Mouse (Mus musculus) kidney, embryonic 16.5 days (tissue): ENCODE measurements around the gene Crtc3. TPM values are rescaled to one million over a fixed set of nuclear protein-coding genes. Genes with fewer than 3 reads are reported as not detected.

Experiments used
- ATAC-seq: fragments of 200-750 bp; cut with Nextera tagmentation; 2 replicates; pipeline ENCODE4 v1.8.0; 2017; ENCODE audit warnings: moderate TSS enrichment; ENCODE audit not compliant: low FRiP score, low TSS enrichment
- H3K27ac ChIP-seq: fragments of 300-500 bp; sonication (generic); 2 replicates; pipeline ENCODE4 v1.5.1; 2014; ENCODE audit warnings: low read length
- H3K27me3 ChIP-seq: fragments of 300-500 bp; sonication (generic); 2 replicates; pipeline ENCODE4 v1.6.1; 2014; ENCODE audit warnings: low read length, control low read depth, mixed read lengths; ENCODE audit not compliant: insufficient read depth
- H3K36me3 ChIP-seq: fragments of 300-500 bp; sonication (generic); 2 replicates; pipeline ENCODE4 v1.6.1; 2014; ENCODE audit warnings: low read length, control low read depth, mixed read lengths; ENCODE audit not compliant: insufficient read depth
- H3K4me1 ChIP-seq: fragments of 300-500 bp; sonication (generic); 2 replicates; pipeline ENCODE4 v1.6.1; 2014; ENCODE audit warnings: low read length, control low read depth, mixed read lengths; ENCODE audit not compliant: insufficient read depth
- H3K4me2 ChIP-seq: fragments of 300-500 bp; sonication (generic); replicated peaks from 2 replicates; pipeline ENCODE4 v1.6.1; 2014; ENCODE audit warnings: low read depth, low read length
- H3K4me3 ChIP-seq: fragments of 300-500 bp; sonication (generic); 2 replicates; pipeline ENCODE4 v1.5.1; 2014; ENCODE audit warnings: mild to moderate bottlenecking, low read length
- H3K9ac ChIP-seq: fragments of 300-500 bp; sonication (generic); replicated peaks from 2 replicates; pipeline ENCODE4 v1.6.1; 2014; ENCODE audit warnings: low read length
- H3K9me3 ChIP-seq: fragments of 300-500 bp; sonication (generic); 2 replicates; pipeline ENCODE4 v1.6.1; 2016; ENCODE audit warnings: low read length, control low read depth
- WGBS: fragments of 180-500 bp; shearing (Covaris S2); extraction: QIAGEN DNeasy Blood & Tissue Kit; methylation state at CpG from one replicate; pipeline ENCODE4 v1.1.7; 2014; 5-methylcytosine and 5-hydroxymethylcytosine counted together
- polyA plus RNA-seq: library from polyadenylated mRNA; unstranded; fragments of >200 nt; fragmentation: Nextera tagmentation; extraction: Ambion mirVana; gene quantifications from 2 replicates; pipeline ENCODE4 v1.2.1, GENCODE M21; 2015

Crtc3 gene
- polyA plus RNA-seq, 1 experiment from 2014 or later, result 18.5 TPM

DNA sequence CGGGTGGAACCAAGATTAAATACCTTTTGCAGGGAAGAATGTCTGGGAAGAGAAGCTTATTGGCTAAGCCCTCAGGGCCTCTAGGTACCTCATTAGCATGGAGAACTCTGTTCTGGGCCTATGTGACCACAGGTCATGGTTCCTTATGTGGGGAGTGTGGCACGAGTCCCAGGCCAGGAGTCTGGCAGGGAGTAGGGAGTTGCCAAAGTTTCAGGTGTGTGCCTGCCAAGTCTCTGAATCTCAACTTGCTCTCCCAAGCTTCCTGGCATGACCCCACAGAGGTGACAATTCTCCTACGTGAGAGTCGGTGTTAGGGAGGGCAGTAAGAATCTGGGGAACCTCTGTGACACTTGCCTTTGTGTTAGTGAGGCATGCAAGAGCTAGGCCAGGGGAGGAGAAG, 131.5 kb downstream of the Crtc3 start:
- Histone ChIP-seq H3K27ac (no peak overlapping the region), H3K27me3 (no peaks in the 10 kb centered on the region), H3K9ac (no peak overlapping the region), H3K4me3 (no peak overlapping the region), H3K4me1 (peaks cover 6% of the 10 kb centered on the region), H3K4me2 (no peak overlapping the region), H3K36me3 (no peaks in the 10 kb centered on the region), H3K9me3 (no peaks in the 10 kb centered on the region)
- no peak for ATAC-seq
- 76% methylated on average over 4 of the region's 4 CpGs for WGBS

GRCm38 (mm10) chr7:80556166-80556565, 132.5 kb downstream of the Crtc3 start:
- 85% methylated on average over 3 of the region's 3 CpGs for WGBS
- no peak for ATAC-seq
- H3K4me2 ChIP-seq, result no peak overlapping the region

GRCm38 (mm10) chr7:80555146-80555545, 133.5 kb downstream of the Crtc3 start:
- 67% methylated on average over 3 of the region's 3 CpGs for WGBS
- Histone ChIP-seq H3K4me2 (no peak overlapping the region), H3K36me3 (no peaks in the 10 kb centered on the region), H3K4me3 (no peak overlapping the region), H3K27ac (peak overlapping the region; percentile 82; the same call in 1 of the 2 replicates), H3K27me3 (no peaks in the 10 kb centered on the region), H3K4me1 (peaks cover 6% of the 10 kb centered on the region), H3K9ac (no peak overlapping the region; the same call in 1 of the 2 replicates), H3K9me3 (no peaks in the 10 kb centered on the region)
- ATAC-seq, result no peak

More at GRCm38 (mm10) chr7:80556166-80556565, 132.5 kb downstream of the Crtc3 start:
- no peak overlapping the region for H3K9ac ChIP-seq
- H3K4me3 ChIP-seq, result no peak overlapping the region
- no peak overlapping the region for H3K27ac ChIP-seq
- H3K9me3 ChIP-seq, result no peaks in the 10 kb centered on the region
- peaks cover 6% of the 10 kb centered on the region for H3K4me1 ChIP-seq
- H3K27me3 ChIP-seq, result no peaks in the 10 kb centered on the region
- no peaks in the 10 kb centered on the region for H3K36me3 ChIP-seq

GRCm38 (mm10) chr7:80554180-80555021, 134.3 kb downstream of the Crtc3 start:
- Histone ChIP-seq H3K4me3 (no peak overlapping the region), H3K4me2 (0 out of 2 replicates have a peak overlapping the region, but pooled peaks have one; percentile 10), H3K27ac (peak overlapping the region; percentile 82), H3K27me3 (no peaks in the 10 kb centered on the region), H3K9me3 (no peaks in the 10 kb centered on the region), H3K4me1 (peaks cover 6% of the 10 kb centered on the region), H3K9ac (peak overlapping the region; percentile 31), H3K36me3 (no peaks in the 10 kb centered on the region)
- WGBS, result 30% methylated on average over 22 of the region's 22 CpGs
- peak; percentile 69 for ATAC-seq

DNA sequence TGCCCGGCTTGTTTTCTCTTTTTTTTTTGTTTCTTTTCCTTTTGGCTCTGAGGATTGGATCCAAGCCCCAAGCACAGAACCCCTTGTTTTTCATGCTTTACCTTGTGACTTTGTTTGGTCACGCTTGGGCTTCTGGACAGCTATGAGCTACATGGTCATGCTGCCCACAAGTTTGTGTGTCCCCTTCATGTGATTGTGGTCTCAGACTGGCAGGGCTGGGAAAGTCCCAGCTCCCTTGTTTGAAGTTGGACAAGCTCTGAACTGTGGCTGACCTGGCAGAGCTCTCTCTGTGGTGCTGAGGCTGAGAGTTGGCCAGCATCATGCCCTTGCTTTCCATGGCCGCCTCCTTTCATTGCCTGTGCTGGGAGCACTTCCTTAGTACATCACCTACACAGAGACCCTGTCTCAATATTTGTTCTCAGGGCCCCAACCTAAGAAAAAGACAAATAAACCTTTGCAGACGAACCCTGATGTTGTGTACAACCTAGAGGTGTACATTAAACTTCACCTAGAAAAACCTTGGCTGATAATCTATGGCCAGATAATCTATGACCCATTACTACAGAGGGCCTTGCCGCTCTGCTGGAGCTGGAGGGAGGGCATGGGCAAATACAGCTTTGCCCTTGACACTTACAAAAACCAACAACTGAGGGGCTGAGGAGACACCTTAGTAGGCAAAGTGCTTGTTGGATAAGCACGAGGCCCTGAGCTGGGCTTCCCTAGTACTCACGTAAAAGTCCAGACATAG, 140.0 kb downstream of the Crtc3 start:
- H3K4me1 ChIP-seq, result no peaks in the 10 kb centered on the region
- H3K4me2 ChIP-seq, result no peak overlapping the region
- H3K36me3 ChIP-seq, result no peaks in the 10 kb centered on the region
- no peak overlapping the region for H3K9ac ChIP-seq
- H3K27ac ChIP-seq, result no peak overlapping the region
- no peaks in the 10 kb centered on the region for H3K27me3 ChIP-seq
- no peaks in the 10 kb centered on the region for H3K9me3 ChIP-seq
- ATAC-seq, result no peak
- H3K4me3 ChIP-seq, result no peak overlapping the region
- 78% methylated on average over 7 of the region's 7 CpGs for WGBS

DNA sequence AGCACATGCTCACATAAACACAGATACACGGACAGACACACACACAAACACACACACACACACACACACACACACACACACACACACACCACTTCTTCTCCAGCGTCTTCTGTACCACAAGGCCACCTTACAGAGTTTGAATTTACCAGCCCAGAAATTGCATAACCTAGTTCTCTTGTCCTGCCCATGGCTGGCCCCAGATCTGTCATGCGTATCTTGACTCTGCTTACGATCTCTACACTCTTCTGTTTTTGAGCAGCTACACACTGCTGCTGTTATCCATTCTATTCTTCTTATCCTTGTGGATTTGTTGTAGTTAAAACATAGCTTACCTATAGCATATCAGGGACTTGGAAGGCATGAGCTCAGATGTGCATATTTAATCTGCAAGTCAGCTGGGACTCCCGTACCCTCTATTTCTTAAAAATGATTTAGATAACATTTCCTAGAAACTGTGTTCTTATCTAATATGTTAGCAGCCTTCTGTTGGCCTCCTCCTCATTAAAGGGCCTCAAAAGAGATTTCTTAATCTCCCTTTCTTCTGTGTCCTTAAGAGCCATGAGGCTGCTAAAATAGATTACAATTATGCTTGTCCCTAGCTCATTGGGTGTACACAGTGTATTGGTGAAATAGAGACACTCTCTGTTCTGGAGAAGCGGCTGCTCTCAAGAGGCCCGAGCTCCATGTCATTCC, 146.4 kb downstream of the Crtc3 start:
- no peak overlapping the region for H3K4me3 ChIP-seq
- H3K27ac ChIP-seq, result no peak overlapping the region
- ATAC-seq, result no peak
- no peaks in the 10 kb centered on the region for H3K36me3 ChIP-seq
- H3K4me1 ChIP-seq, result no peaks in the 10 kb centered on the region
- 78% methylated on average over 7 of the region's 7 CpGs for WGBS
- H3K4me2 ChIP-seq, result no peak overlapping the region
- no peak overlapping the region for H3K9ac ChIP-seq
- H3K9me3 ChIP-seq, result no peaks in the 10 kb centered on the region
- H3K27me3 ChIP-seq, result no peaks in the 10 kb centered on the region

DNA sequence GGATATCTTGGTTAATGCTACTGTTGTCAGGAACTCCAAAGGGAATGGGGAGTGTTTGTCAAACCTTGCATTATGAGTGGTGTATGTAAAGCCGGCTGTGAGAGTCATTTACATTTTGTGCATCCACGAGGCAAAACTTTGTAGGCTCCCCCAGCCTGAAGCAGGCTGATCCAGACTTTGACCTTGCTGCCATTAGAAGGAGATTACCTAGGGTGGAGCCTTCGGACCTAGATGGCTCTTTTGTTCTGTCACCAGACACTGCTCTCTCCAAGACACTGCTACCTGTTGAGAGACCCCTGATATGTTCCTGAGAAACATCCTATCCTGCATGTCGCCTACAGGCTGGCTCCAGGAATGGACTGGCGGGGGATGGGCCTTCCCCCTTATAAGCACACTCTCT, 149.1 kb downstream of the Crtc3 start:
- 73% methylated on average over 5 of the region's 5 CpGs for WGBS

More for the DNA sequence above, 149.1 kb downstream of the Crtc3 start:
- H3K4me3 ChIP-seq, result no peak overlapping the region
- H3K9ac ChIP-seq, result no peak overlapping the region
- no peaks in the 10 kb centered on the region for H3K4me1 ChIP-seq
- no peaks in the 10 kb centered on the region for H3K9me3 ChIP-seq
- H3K27me3 ChIP-seq, result no peaks in the 10 kb centered on the region
- no peak overlapping the region for H3K4me2 ChIP-seq
- no peaks in the 10 kb centered on the region for H3K36me3 ChIP-seq
- no peak overlapping the region for H3K27ac ChIP-seq
- no peak for ATAC-seq

Other genes starting within 250 kb of the Crtc3 start
- gene Blm, start 153.8 kb downstream of the Crtc3 start, polyA plus RNA-seq, result 21.7 and 25.2 TPM in 2 replicates
- 97.7 and 101 TPM in 2 replicates for gene Iqgap1, start 137.1 kb upstream of the Crtc3 start, polyA plus RNA-seq
- gene Zscan2, start 172.0 kb upstream of the Crtc3 start, polyA plus RNA-seq, result 3.0 and 3.2 TPM in 2 replicates
- 43.6 and 44.8 TPM in 2 replicates for gene Wdr73, start 212.4 kb upstream of the Crtc3 start, polyA plus RNA-seq
- 9.0 TPM in 2 replicates for gene Nmb, start 216.2 kb upstream of the Crtc3 start, polyA plus RNA-seq